7 mouse cellular contexts compared by ENCODE assay signal in genomic region chr8:107942752-107943510, GRCm38 (mm10). TPM values are rescaled to one million over a fixed set of nuclear protein-coding genes. Genes with fewer than 3 reads are reported as not detected.
DNase-seq lines count a peak whose midpoint lies in the region; ATAC-seq and TF ChIP-seq lines count a peak whose summit lies in the region.

No protein-coding gene starts in this region.

- no peak for TF ChIP-seq POLR2A in limb, embryonic 14.5 days (IDR thresholded peaks at IDR 0.05; ENCODE audit: borderline replicate concordance, extremely low read depth, insufficient read depth, insufficient read length)

- TF ChIP-seq EP300 in lung, postnatal 0 days (IDR thresholded peaks at IDR 0.05): no peak

- WGBS in lung, embryonic 15.5 days: under 1% methylated on average over 16 of the region's 17 CpGs
- WGBS in lung, postnatal 0 days: 2% methylated on average over 15 of the region's 17 CpGs
- WGBS in forebrain, embryonic 11.5 days: under 1% methylated on average over 17 of the region's 17 CpGs
- WGBS in limb, embryonic 14.5 days: under 1% methylated on average over 17 of the region's 17 CpGs

- TF ChIP-seq CTCF in lung, postnatal 0 days (IDR thresholded peaks at IDR 0.05): no peak

- H3K9me3 ChIP-seq in lung, embryonic 15.5 days: no peaks in the 10 kb centered on the region
- no peaks in the 10 kb centered on the region for H3K9me3 ChIP-seq in lung, postnatal 0 days (ENCODE audit: low read length)
- H3K9me3 ChIP-seq in forebrain, embryonic 11.5 days (ENCODE audit: control insufficient read depth, low read length): no peaks in the 10 kb centered on the region
- no peaks in the 10 kb centered on the region for H3K9me3 ChIP-seq in limb, embryonic 14.5 days (ENCODE audit: control insufficient read depth, low read length)

- no peaks in the 10 kb centered on the region for H3K36me3 ChIP-seq in lung, embryonic 15.5 days
- H3K36me3 ChIP-seq in lung, postnatal 0 days (ENCODE audit: insufficient read depth, low read length): no peaks in the 10 kb centered on the region
- no peaks in the 10 kb centered on the region for H3K36me3 ChIP-seq in forebrain, embryonic 11.5 days (ENCODE audit: control insufficient read depth, insufficient read depth, low read length)
- no peaks in the 10 kb centered on the region for H3K36me3 ChIP-seq in limb, embryonic 14.5 days (ENCODE audit: control insufficient read depth, insufficient read depth, low read length)

- H3K27ac ChIP-seq in lung, embryonic 15.5 days: no peak overlapping the region
- no peak overlapping the region for H3K27ac ChIP-seq in lung, postnatal 0 days (ENCODE audit: low read length)
- H3K27ac ChIP-seq in forebrain, embryonic 11.5 days (ENCODE audit: low read depth, low read length): 0 out of 2 replicates have a peak overlapping the region, but pooled peaks have one; percentile 6
- H3K27ac ChIP-seq in limb, embryonic 14.5 days (replicated peaks; ENCODE audit: low read depth, low read length): peak overlapping the region; percentile 67

- no peak overlapping the region for H3K9ac ChIP-seq in lung, embryonic 15.5 days
- H3K9ac ChIP-seq in lung, postnatal 0 days (replicated peaks; ENCODE audit: low read depth): no peak overlapping the region
- H3K9ac ChIP-seq in forebrain, embryonic 11.5 days (ENCODE audit: low read length): peak overlapping the region; percentile 17; the same call in 1 of the 2 replicates
- H3K9ac ChIP-seq in limb, embryonic 14.5 days (ENCODE audit: low read depth, low read length, severe bottlenecking): peak overlapping the region; percentile 57

- no peak for ATAC-seq in lung, embryonic 15.5 days (ENCODE audit: borderline replicate concordance, extremely low read depth, low FRiP score, low TSS enrichment)
- no peak for ATAC-seq in lung, postnatal 0 days
- peak; percentile 70 for ATAC-seq in forebrain, embryonic 11.5 days (replicated peaks; ENCODE audit: low FRiP score)
- ATAC-seq in limb, embryonic 14.5 days (ENCODE audit: low FRiP score, low read depth): 0 out of 2 replicates have a peak, but pooled peaks have one; percentile 53

- H3K27me3 ChIP-seq in lung, embryonic 15.5 days: peaks cover 40% of the 10 kb centered on the region; the same call in 1 of the 2 replicates
- H3K27me3 ChIP-seq in lung, postnatal 0 days (replicated peaks; ENCODE audit: insufficient read depth, low read length): peaks cover 13% of the 10 kb centered on the region; the same call in 1 of the 2 replicates
- H3K27me3 ChIP-seq in forebrain, embryonic 11.5 days (ENCODE audit: control insufficient read depth, insufficient read depth, low read length): peaks cover 7% of the 10 kb centered on the region; the same call in 1 of the 2 replicates
- H3K27me3 ChIP-seq in limb, embryonic 14.5 days (ENCODE audit: control insufficient read depth, insufficient read depth, low read length): peaks cover 16% of the 10 kb centered on the region; the same call in 1 of the 2 replicates

- DNase-seq in lung, postnatal 0 days (ENCODE audit: low spot score): no peak
- DNase-seq in forebrain, embryonic 11.5 days (ENCODE audit: low spot score): peak; percentile 65
- DNase-seq in limb, embryonic 14.5 days (ENCODE audit: low spot score): no peak
- peak; percentile 9 for DNase-seq in yolk sac, embryonic 10.5 days (ENCODE audit: low spot score)
- DNase-seq in spleen, postnatal 14 days (ENCODE audit: low spot score in 2 of 2): no peak
- DNase-seq in thymus, postnatal 14 days: no peak

- H3K4me2 ChIP-seq in lung, embryonic 15.5 days: peak overlapping the region; percentile 43
- no peak overlapping the region; the same call in 1 of the 2 replicates for H3K4me2 ChIP-seq in lung, postnatal 0 days (replicated peaks; ENCODE audit: low read depth, low read length)
- H3K4me2 ChIP-seq in forebrain, embryonic 11.5 days (ENCODE audit: low read depth, low read length, severe bottlenecking): peak overlapping the region; percentile 47
- H3K4me2 ChIP-seq in limb, embryonic 14.5 days (replicated peaks; ENCODE audit: low read depth, low read length, severe bottlenecking): peak overlapping the region; percentile 53

- 0 out of 2 replicates have a peak overlapping the region, but pooled peaks have one; percentile 12 for H3K4me3 ChIP-seq in lung, embryonic 15.5 days
- H3K4me3 ChIP-seq in lung, postnatal 0 days (ENCODE audit: low read depth, low read length): no peak overlapping the region; the same call in 1 of the 2 replicates
- H3K4me3 ChIP-seq in forebrain, embryonic 11.5 days (ENCODE audit: low read depth, low read length): peak overlapping the region; percentile 22
- H3K4me3 ChIP-seq in limb, embryonic 14.5 days (replicated peaks; ENCODE audit: low read length): peak overlapping the region; percentile 32

- peaks cover 25% of the 10 kb centered on the region for H3K4me1 ChIP-seq in lung, embryonic 15.5 days
- peaks cover 3% of the 10 kb centered on the region; the same call in 1 of the 2 replicates for H3K4me1 ChIP-seq in lung, postnatal 0 days (ENCODE audit: insufficient read depth, low read depth, low read length)
- peaks cover 12% of the 10 kb centered on the region; the same call in 1 of the 2 replicates for H3K4me1 ChIP-seq in forebrain, embryonic 11.5 days (replicated peaks; ENCODE audit: control insufficient read depth, insufficient read depth, low read length)
- H3K4me1 ChIP-seq in limb, embryonic 14.5 days (ENCODE audit: control insufficient read depth, insufficient read depth, low read length): peaks cover 12% of the 10 kb centered on the region

RNA-seq across cellular contexts. Expression of gene Zfhx3, which starts 0.5 kb away (rescaled TPM):
- 14.8 and 15.0 TPM in 2 replicates for polyA plus RNA-seq in lung, embryonic 15.5 days (2015; fragmentation: Nextera tagmentation; extraction: Ambion mirVana)
- 8.2 and 10.7 TPM in 2 replicates for polyA plus RNA-seq in lung, postnatal 0 days (2015; fragmentation: Nextera tagmentation; extraction: Ambion mirVana)
- 21.7 and 22.9 TPM in 2 replicates for polyA plus RNA-seq in forebrain, embryonic 11.5 days (2014; fragmentation: Nextera tagmentation; extraction: Ambion mirVana)
- 14.4 and 18.5 TPM in 2 replicates for polyA plus RNA-seq in limb, embryonic 14.5 days (2012; rRNA removed)
- polyA plus RNA-seq in limb, embryonic 14.5 days (2014; fragmentation: Nextera tagmentation; extraction: Ambion mirVana): 26.1 and 35.7 TPM in 2 replicates

Comparison
In these comparisons a context has a peak if more than half of its experiments do, and no peak if none do; other contexts are left out.
1. ATAC-seq: peak in forebrain, embryonic 11.5 days (single experiment) and limb, embryonic 14.5 days (single experiment); none in lung, embryonic 15.5 days (single experiment) and lung, postnatal 0 days (single experiment).
2. H3K27ac ChIP-seq: peak in forebrain, embryonic 11.5 days (single experiment) and limb, embryonic 14.5 days (single experiment); none in lung, embryonic 15.5 days (single experiment) and lung, postnatal 0 days (single experiment).
3. H3K9ac ChIP-seq: peak in forebrain, embryonic 11.5 days (single experiment) and limb, embryonic 14.5 days (single experiment); none in lung, embryonic 15.5 days (single experiment) and lung, postnatal 0 days (single experiment).
4. DNase-seq: peak in forebrain, embryonic 11.5 days (single experiment) and yolk sac, embryonic 10.5 days (single experiment); none in lung, postnatal 0 days (single experiment), limb, embryonic 14.5 days (single experiment), spleen, postnatal 14 days (0 of 2) and thymus, postnatal 14 days (single experiment).